Mouse (Mus musculus) stomach, embryonic 16.5 days (tissue): ENCODE data around the gene Eif3f. TPM values are rescaled to one million over a fixed set of nuclear protein-coding genes. Genes with fewer than 3 reads are reported as not detected.

ENCODE experiments used
- ATAC-seq: fragments of 200-750 bp; cut with Nextera tagmentation; 2 replicates; pipeline ENCODE4 v1.8.0; 2017; ENCODE audit warnings: moderate number of reproducible peaks, moderate TSS enrichment; ENCODE audit not compliant: insufficient read depth, low FRiP score
- H3K27ac ChIP-seq: fragments of 300-500 bp; sonication (generic); 2 replicates; pipeline ENCODE4 v1.5.1; 2014; ENCODE audit warnings: low read length
- H3K27me3 ChIP-seq: fragments of 300-500 bp; sonication (generic); 2 replicates; pipeline ENCODE4 v1.6.1; 2014; ENCODE audit warnings: low read length, control low read depth, mixed read lengths; ENCODE audit not compliant: control insufficient read depth, insufficient read depth
- H3K36me3 ChIP-seq: fragments of 300-500 bp; sonication (generic); 2 replicates; pipeline ENCODE4 v1.6.1; 2014; ENCODE audit warnings: low read length; ENCODE audit not compliant: control insufficient read depth, insufficient read depth
- H3K4me1 ChIP-seq: fragments of 300-500 bp; sonication (generic); 2 replicates; pipeline ENCODE4 v1.6.1; 2014; ENCODE audit warnings: low read length, control low read depth, mixed read lengths; ENCODE audit not compliant: control insufficient read depth, insufficient read depth
- H3K4me2 ChIP-seq: fragments of 300-500 bp; sonication (generic); 2 replicates; pipeline ENCODE4 v1.6.1; 2014; ENCODE audit warnings: low read depth, low read length, mixed read lengths
- H3K4me3 ChIP-seq: fragments of 300-500 bp; sonication (generic); replicated peaks from 2 replicates; pipeline ENCODE4 v1.5.1; 2014; ENCODE audit warnings: mild to moderate bottlenecking, low read length
- H3K9ac ChIP-seq: fragments of 300-500 bp; sonication (generic); 2 replicates; pipeline ENCODE4 v1.6.1; 2014; ENCODE audit warnings: low read length
- H3K9me3 ChIP-seq: fragments of 300-500 bp; sonication (generic); replicated peaks from 2 replicates; pipeline ENCODE4 v1.6.1; 2016; ENCODE audit warnings: low read length, control low read depth; ENCODE audit not compliant: control insufficient read depth
- WGBS: fragments of 180-500 bp; shearing (Covaris S2); extraction: QIAGEN DNeasy Blood & Tissue Kit; methylation state at CpG from one replicate; pipeline ENCODE4 v1.1.7; 2014; 5-methylcytosine and 5-hydroxymethylcytosine counted together
- polyA plus RNA-seq: library from polyadenylated mRNA; unstranded; fragments of >200 nt; fragmentation: Nextera tagmentation; extraction: Ambion mirVana; gene quantifications from 2 replicates; pipeline ENCODE4 v1.2.1, GENCODE M21; 2015

The Eif3f gene
- 60.7 and 63.5 TPM in 2 replicates for polyA plus RNA-seq

GRCm38 (mm10) chr7:108933794-108934731, at the start of gene Eif3f:
Gene Eif3f, plus strand, starts transcription at chr7:108934417.
- H3K27ac ChIP-seq = peak within 1 kb of the TSS; percentile 74
- 1% methylated on average over 50 of the region's 50 CpGs for WGBS
- peak within 1 kb of the TSS; percentile 100 for H3K4me3 ChIP-seq
- peak within 1 kb of the TSS; percentile 68 for H3K4me2 ChIP-seq
- no peaks in the 10 kb centered on the region for H3K9me3 ChIP-seq
- peak; percentile 99 for ATAC-seq
- H3K9ac ChIP-seq = peak within 1 kb of the TSS; percentile 98
- H3K36me3 ChIP-seq = peaks cover 9% of the 10 kb centered on the region
- H3K27me3 ChIP-seq = no peaks in the 10 kb centered on the region
- peaks cover 8% of the 10 kb centered on the region for H3K4me1 ChIP-seq

GRCm38 (mm10) chr7:108884906-108885305, 49.3 kb upstream of the Eif3f start, which contains the start of gene Olfr518:
Gene Olfr518, minus strand, starts transcription at chr7:108885006.
- Histone ChIP-seq H3K36me3 (no peaks in the 10 kb centered on the region), H3K27ac (no peak within 1 kb of the TSS), H3K4me3 (no peak within 1 kb of the TSS), H3K4me2 (no peak within 1 kb of the TSS), H3K27me3 (no peaks in the 10 kb centered on the region), H3K9ac (no peak within 1 kb of the TSS), H3K4me1 (no peaks in the 10 kb centered on the region), H3K9me3 (no peaks in the 10 kb centered on the region)
- 77% methylated on average over 4 of the region's 4 CpGs for WGBS
- ATAC-seq = no peak

- no peak for ATAC-seq
- H3K36me3 ChIP-seq = no peaks in the 10 kb centered on the region
- no peak within 1 kb of the TSS for H3K9ac ChIP-seq
- no peaks in the 10 kb centered on the region for H3K4me1 ChIP-seq
- no peak within 1 kb of the TSS for H3K4me2 ChIP-seq
- 84% methylated on average over 5 of the region's 5 CpGs for WGBS
- H3K9me3 ChIP-seq = no peaks in the 10 kb centered on the region
- no peaks in the 10 kb centered on the region for H3K27me3 ChIP-seq
- H3K27ac ChIP-seq = no peak within 1 kb of the TSS
- H3K4me3 ChIP-seq = no peak within 1 kb of the TSS
Measured at GRCm38 (mm10) chr7:108894320-108894719, 39.9 kb upstream of the Eif3f start, which contains the start of gene Olfr519. Gene Olfr519, minus strand, starts transcription at chr7:108894420.

GRCm38 (mm10) chr7:108903969-108904368, 30.2 kb upstream of the Eif3f start:
- Histone ChIP-seq H3K9ac (no peak overlapping the region), H3K9me3 (no peaks in the 10 kb centered on the region), H3K4me2 (no peak overlapping the region), H3K4me1 (no peaks in the 10 kb centered on the region), H3K27me3 (no peaks in the 10 kb centered on the region), H3K27ac (no peak overlapping the region), H3K4me3 (no peak overlapping the region), H3K36me3 (no peaks in the 10 kb centered on the region)
- ATAC-seq = no peak
- 80% methylated on average over 2 of the region's 2 CpGs for WGBS

- Histone ChIP-seq H3K9ac (no peak overlapping the region), H3K27me3 (no peaks in the 10 kb centered on the region), H3K36me3 (no peaks in the 10 kb centered on the region), H3K27ac (no peak overlapping the region), H3K4me1 (no peaks in the 10 kb centered on the region), H3K4me2 (no peak overlapping the region), H3K4me3 (no peak overlapping the region), H3K9me3 (no peaks in the 10 kb centered on the region)
- ATAC-seq = no peak
- WGBS = 60% methylated on average over 4 of the region's 4 CpGs
Measured at GRCm38 (mm10) chr7:108927043-108927442, 7.2 kb upstream of the Eif3f start.

GRCm38 (mm10) chr7:108928280-108929188, 5.7 kb upstream of the Eif3f start:
- 71% methylated on average over 11 of the region's 11 CpGs for WGBS
- no peak for ATAC-seq
- no peaks in the 10 kb centered on the region for H3K36me3 ChIP-seq

GRCm38 (mm10) chr7:108929726-108930393, 4.4 kb upstream of the Eif3f start, which contains the start of gene Nlrp10:
Gene Nlrp10, minus strand, starts transcription at chr7:108930178.
- no peak for ATAC-seq
- no peak within 1 kb of the TSS for H3K4me2 ChIP-seq
- no peak within 1 kb of the TSS for H3K27ac ChIP-seq
- no peaks in the 10 kb centered on the region for H3K9me3 ChIP-seq
- H3K27me3 ChIP-seq = no peaks in the 10 kb centered on the region
- H3K9ac ChIP-seq = no peak within 1 kb of the TSS
- 68% methylated on average over 6 of the region's 6 CpGs for WGBS
- H3K4me1 ChIP-seq = no peaks in the 10 kb centered on the region
- no peak within 1 kb of the TSS for H3K4me3 ChIP-seq
- no peaks in the 10 kb centered on the region for H3K36me3 ChIP-seq

More at GRCm38 (mm10) chr7:108928280-108929188, 5.7 kb upstream of the Eif3f start:
- H3K4me1 ChIP-seq = no peaks in the 10 kb centered on the region
- no peak overlapping the region for H3K9ac ChIP-seq
- no peak overlapping the region for H3K27ac ChIP-seq
- H3K4me2 ChIP-seq = no peak overlapping the region
- H3K4me3 ChIP-seq = no peak overlapping the region
- no peaks in the 10 kb centered on the region for H3K9me3 ChIP-seq
- no peaks in the 10 kb centered on the region for H3K27me3 ChIP-seq

- Histone ChIP-seq H3K36me3 (peaks cover 17% of the 10 kb centered on the region), H3K27me3 (no peaks in the 10 kb centered on the region), H3K9ac (peak overlapping the region; percentile 98), H3K4me3 (peak overlapping the region; percentile 100), H3K4me1 (peaks cover 8% of the 10 kb centered on the region), H3K4me2 (peak overlapping the region; percentile 68), H3K9me3 (no peaks in the 10 kb centered on the region), H3K27ac (peak overlapping the region; percentile 74; the same call in 1 of the 2 replicates)
- WGBS = 2% methylated on average over 8 of the region's 8 CpGs
- no peak for ATAC-seq
Measured at GRCm38 (mm10) chr7:108934836-108935235, 619 bp downstream of the Eif3f start.
